In genomic region chr4:82504284-82505120, GRCm38 (mm10) we compare ENCODE assay signal across 8 mouse cellular contexts.
A peak's percentile ranks its signal among the peaks of the same experiment; 100 is the strongest.
DNase-seq lines count a peak whose midpoint lies in the region; ATAC-seq and TF ChIP-seq lines count a peak whose summit lies in the region.

No protein-coding gene starts in this region.

- 0 out of 2 replicates have a peak, but pooled peaks have one; percentile 20 for ATAC-seq in common myeloid progenitor, adult 5-6 weeks (replicated peaks; ENCODE audit: low read depth, poor library complexity, severe bottlenecking)
- peak; percentile 14; the same call in 1 of the 2 replicates for ATAC-seq in granulocyte monocyte progenitor cell, adult 5-6 weeks (replicated peaks; ENCODE audit: poor library complexity, severe bottlenecking)

- no peaks in the 10 kb centered on the region for H3K4me1 ChIP-seq in thymus, adult 2 months (replicated peaks; ENCODE audit: control insufficient read depth, insufficient read depth, low read length)

- TF ChIP-seq POLR2A in thymus, adult 2 months (IDR thresholded peaks at IDR 0.05; ENCODE audit: control insufficient read depth, extremely low read depth, insufficient read depth, low read length, poor library complexity) = no peak

- WGBS in thymus, adult 2 months = 5% methylated on average over 62 of the region's 62 CpGs

- H3K36me3 ChIP-seq in thymus, adult 2 months (ENCODE audit: control insufficient read depth, insufficient read depth, low read length) = no peaks in the 10 kb centered on the region

- DNase-seq in thymus, adult 2 months = no peak
- DNase-seq in thymus, postnatal 25 days = no peak
- DNase-seq in kidney, adult 8-10 months = peak; percentile 38 to 52
- DNase-seq in mesoderm, embryonic 11.5 days (ENCODE audit: low read depth, low spot score) = peak; percentile 44
- no peak for DNase-seq in layer of hippocampus, adult 9-11 months
- DNase-seq in thymus, postnatal 4 days = no peak

- no peak overlapping the region for H3K27ac ChIP-seq in thymus, adult 2 months (ENCODE audit: control insufficient read depth, insufficient read depth, low read length)

- peak overlapping the region; percentile 31 for H3K4me3 ChIP-seq in thymus, adult 2 months (ENCODE audit: control insufficient read depth, insufficient read depth, low read length)

- no peak for TF ChIP-seq CTCF in thymus, adult 2 months (IDR thresholded peaks at IDR 0.05; ENCODE audit: borderline replicate concordance, control insufficient read depth, extremely low read depth, insufficient read depth, low read length, poor library complexity)

- peaks cover 16% of the 10 kb centered on the region; the same call in 1 of the 2 replicates for H3K27me3 ChIP-seq in thymus, adult 2 months (ENCODE audit: control insufficient read depth, insufficient read depth, low read length)

Comparison
In these comparisons a context has a peak if more than half of its experiments do, and no peak if none do; other contexts are left out.
1. DNase-seq: peak in kidney, adult 8-10 months (2 of 2) and mesoderm, embryonic 11.5 days (single experiment); none in thymus, adult 2 months (single experiment), thymus, postnatal 25 days (single experiment), layer of hippocampus, adult 9-11 months (single experiment) and thymus, postnatal 4 days (single experiment).